Mouse (Mus musculus) testis, adult 2 months (tissue): Measurements from ENCODE around the gene Htr7. TPM values are rescaled to one million over a fixed set of nuclear protein-coding genes. Genes with fewer than 3 reads are reported as not detected.

Experiments
- H3K27ac ChIP-seq: fragments of 200-500 bp; 2 replicates; pipeline ENCODE4 v1.5.1; 2012; ENCODE audit warnings: low read depth, low read length; ENCODE audit not compliant: control insufficient read depth, insufficient read depth
- H3K27me3 ChIP-seq: fragments of 200-500 bp; 2 replicates; pipeline ENCODE4 v1.6.1; 2012; ENCODE audit warnings: mild to moderate bottlenecking, low read length, moderate library complexity; ENCODE audit not compliant: control insufficient read depth, insufficient read depth
- H3K36me3 ChIP-seq: fragments of 200-500 bp; 2 replicates; pipeline ENCODE4 v1.6.1; 2012; ENCODE audit warnings: mild to moderate bottlenecking, low read length; ENCODE audit not compliant: control insufficient read depth, insufficient read depth
- H3K4me1 ChIP-seq: fragments of 200-500 bp; 2 replicates; pipeline ENCODE4 v1.6.1; 2012; ENCODE audit warnings: low read length; ENCODE audit not compliant: control insufficient read depth, insufficient read depth
- H3K4me3 ChIP-seq: fragments of 200-500 bp; 2 replicates; pipeline ENCODE4 v1.5.1; 2012; ENCODE audit warnings: low read depth, mild to moderate bottlenecking, low read length, moderate library complexity, mixed read lengths; ENCODE audit not compliant: control insufficient read depth
- CTCF ChIP-seq: fragments of 200-500 bp; IDR thresholded peaks from 2 replicates; pipeline ENCODE4 v1.5.1; 2012; ENCODE audit warnings: low read depth, mild to moderate bottlenecking, inconsistent platforms, low read length, moderate library complexity; ENCODE audit not compliant: control insufficient read depth, insufficient read depth, insufficient replicate concordance
- POLR2A ChIP-seq: fragments of 200-500 bp; IDR thresholded peaks from 2 replicates; pipeline ENCODE4 v1.6.1; 2012; ENCODE audit warnings: low read depth, mild to moderate bottlenecking, inconsistent platforms, low read length, moderate library complexity; ENCODE audit not compliant: control insufficient read depth
- polyA plus RNA-seq: library from polyadenylated mRNA; depleted of rRNA; stranded (reverse); fragments of >200 nt; gene quantifications from 2 replicates; pipeline ENCODE4 v1.2.3, GENCODE M21; 2012; rRNA removed

Gene Htr7
- polyA plus RNA-seq, 1 experiment = 0.12 TPM

- H3K27ac ChIP-seq = no peak overlapping the region
- H3K4me3 ChIP-seq = no peak overlapping the region
- no peaks in the 10 kb centered on the region for H3K27me3 ChIP-seq
- TF ChIP-seq POLR2A (no peak), CTCF (no peak)
- H3K4me1 ChIP-seq = no peaks in the 10 kb centered on the region
- H3K36me3 ChIP-seq = no peaks in the 10 kb centered on the region
Observed at GRCm38 (mm10) chr19:35955698-35956097, 101.6 kb downstream of the Htr7 start.

- TF ChIP-seq CTCF (no peak), POLR2A (no peak)
- H3K4me3 ChIP-seq = no peak overlapping the region
- H3K36me3 ChIP-seq = no peaks in the 10 kb centered on the region
- no peaks in the 10 kb centered on the region for H3K4me1 ChIP-seq
- H3K27ac ChIP-seq = no peak overlapping the region
- no peaks in the 10 kb centered on the region for H3K27me3 ChIP-seq
Observed at GRCm38 (mm10) chr19:35949888-35950287, 107.4 kb downstream of the Htr7 start.

GRCm38 (mm10) chr19:35924961-35925495, 132.3 kb downstream of the Htr7 start:
- Histone ChIP-seq H3K4me3 (no peak overlapping the region), H3K27ac (no peak overlapping the region), H3K4me1 (no peaks in the 10 kb centered on the region), H3K27me3 (no peaks in the 10 kb centered on the region), H3K36me3 (no peaks in the 10 kb centered on the region)
- TF ChIP-seq POLR2A (no peak), CTCF (no peak)

GRCm38 (mm10) chr19:35924418-35924817, 132.9 kb downstream of the Htr7 start:
- Histone ChIP-seq H3K27ac (no peak overlapping the region), H3K4me3 (no peak overlapping the region), H3K4me1 (no peaks in the 10 kb centered on the region), H3K36me3 (no peaks in the 10 kb centered on the region), H3K27me3 (no peaks in the 10 kb centered on the region)
- no peak for TF ChIP-seq POLR2A
- no peak for TF ChIP-seq CTCF

Other genes with a start within 250 kb of the Htr7 start
- gene Rpp30, start 26.2 kb upstream of the Htr7 start, polyA plus RNA-seq = 17.9 and 23.5 TPM in 2 replicates
- gene Ankrd1, start 62.6 kb upstream of the Htr7 start, polyA plus RNA-seq = not detected in 2 replicates